Mouse (Mus musculus): ENCODE measurements around the gene Galnt17. TPM values are rescaled to one million over a fixed set of nuclear protein-coding genes. Genes with fewer than 3 reads are reported as not detected.
A peak's percentile ranks its signal among the peaks of the same experiment; 100 is the strongest.

The Galnt17 gene
- total and polyA plus RNA-seq, 3 experiments, result 2.5 to 6.4 (median 2.9) TPM

DNA sequence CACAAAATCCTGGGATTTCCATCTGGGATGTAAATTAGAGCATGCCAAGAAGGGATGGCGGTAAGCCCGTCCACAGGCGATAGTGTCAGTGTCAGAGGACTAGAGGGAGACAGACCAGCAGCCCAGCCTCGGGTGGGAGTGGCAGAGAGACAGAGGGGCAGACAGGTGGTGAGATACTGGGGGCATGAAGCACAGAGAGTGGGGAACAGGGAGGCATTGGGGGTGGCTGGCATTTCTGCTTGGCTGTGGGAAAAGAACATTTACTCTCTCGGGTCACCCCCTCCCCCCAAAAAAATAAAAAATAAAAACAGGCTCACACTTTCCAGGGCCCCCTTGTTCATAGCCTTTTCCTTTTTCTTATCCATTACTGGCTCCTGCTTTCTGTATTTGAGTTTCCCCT is 287.4 kb downstream of the Galnt17 start:
- no peak for DNase-seq

GRCm38 (mm10) chr5:131019346-131019965 is 288.8 kb downstream of the Galnt17 start:
- DNase-seq, result no peak

DNA sequence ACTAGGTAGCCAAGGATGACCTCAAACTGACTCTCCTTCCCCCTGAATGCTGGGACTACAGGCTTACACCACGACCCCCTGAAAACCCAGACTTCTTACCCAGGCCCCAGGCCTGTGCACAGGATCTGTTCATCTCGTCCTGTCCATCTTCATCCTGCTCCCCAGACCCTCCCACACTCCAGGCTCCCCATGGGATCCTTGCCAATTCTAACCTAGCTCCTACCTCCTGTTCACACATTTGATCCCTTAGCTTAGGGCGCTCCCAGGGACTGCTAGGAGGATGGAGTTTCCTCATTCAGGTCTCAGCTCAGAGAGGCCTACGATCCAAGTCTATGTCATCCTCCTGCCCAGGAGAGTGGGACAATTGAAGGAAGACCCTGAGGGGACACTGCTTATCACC is 292.2 kb downstream of the Galnt17 start:
- DNase-seq, result no peak

DNA sequence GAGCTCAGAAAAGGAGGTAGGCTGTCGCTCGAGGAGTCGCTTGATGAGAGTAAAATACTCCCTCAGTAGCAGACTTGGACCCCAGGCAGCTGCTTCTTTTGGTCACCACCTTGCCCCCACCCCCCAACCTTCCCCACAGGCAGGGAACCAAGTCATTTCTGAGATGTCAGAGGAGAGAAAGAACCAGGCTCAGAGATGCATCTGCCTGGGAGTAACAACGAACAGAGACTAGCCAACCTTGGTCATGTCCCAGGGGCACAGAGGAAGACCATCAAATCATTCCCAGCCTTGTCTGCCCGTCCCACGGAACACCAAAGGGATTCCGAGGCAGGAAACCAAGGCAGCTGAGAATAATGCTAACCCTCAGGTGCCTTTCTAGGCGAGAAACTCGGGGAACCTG is 293.0 kb downstream of the Galnt17 start:
- DNase-seq, result no peak

- DNase-seq, result no peak
Observed at GRCm38 (mm10) chr5:131013816-131014215, 294.5 kb downstream of the Galnt17 start.

DNA sequence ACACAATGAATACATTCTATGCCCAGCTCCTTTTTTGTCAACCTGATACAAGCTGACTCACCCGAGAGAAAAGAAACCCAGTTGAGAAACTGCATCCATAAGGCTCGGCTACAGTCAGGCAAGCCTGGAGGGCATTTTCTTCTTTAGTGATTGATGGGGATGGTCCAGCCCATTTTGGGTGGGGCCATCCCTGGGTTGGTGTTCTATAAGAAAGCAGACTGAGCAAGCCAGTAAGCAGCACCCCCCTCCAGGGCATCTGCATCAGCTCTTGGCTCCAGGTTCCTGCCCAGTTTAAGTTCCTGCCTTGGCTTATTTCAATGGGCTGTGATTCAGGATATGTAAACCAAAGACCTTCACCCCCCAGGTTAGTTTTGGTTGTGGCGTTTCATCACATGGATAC is 295.2 kb downstream of the Galnt17 start:
- DNase-seq, result no peak

DNA sequence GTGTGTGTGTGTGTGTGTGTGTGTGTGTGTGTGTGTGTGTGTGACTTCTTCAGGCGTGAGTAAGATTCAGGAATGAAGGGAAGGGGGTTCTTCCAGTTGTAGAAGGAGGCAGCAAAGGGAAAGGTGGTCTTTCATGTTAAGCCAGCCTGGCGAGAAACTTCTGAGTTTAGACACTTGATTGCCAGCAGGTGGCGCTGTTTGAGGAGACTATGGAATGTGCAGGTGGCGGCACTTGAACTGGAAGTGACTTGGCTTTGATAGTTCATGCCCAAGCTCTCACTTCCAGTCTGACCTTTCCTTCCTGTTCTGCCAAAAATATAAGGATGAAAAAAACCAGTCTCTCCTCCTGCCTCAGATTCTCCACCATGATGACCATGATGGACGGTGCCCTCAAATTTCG is 298.8 kb downstream of the Galnt17 start:
- peak; percentile 8 for DNase-seq

GRCm38 (mm10) chr5:131008507-131008906 is 299.8 kb downstream of the Galnt17 start:
- DNase-seq, result no peak

DNA sequence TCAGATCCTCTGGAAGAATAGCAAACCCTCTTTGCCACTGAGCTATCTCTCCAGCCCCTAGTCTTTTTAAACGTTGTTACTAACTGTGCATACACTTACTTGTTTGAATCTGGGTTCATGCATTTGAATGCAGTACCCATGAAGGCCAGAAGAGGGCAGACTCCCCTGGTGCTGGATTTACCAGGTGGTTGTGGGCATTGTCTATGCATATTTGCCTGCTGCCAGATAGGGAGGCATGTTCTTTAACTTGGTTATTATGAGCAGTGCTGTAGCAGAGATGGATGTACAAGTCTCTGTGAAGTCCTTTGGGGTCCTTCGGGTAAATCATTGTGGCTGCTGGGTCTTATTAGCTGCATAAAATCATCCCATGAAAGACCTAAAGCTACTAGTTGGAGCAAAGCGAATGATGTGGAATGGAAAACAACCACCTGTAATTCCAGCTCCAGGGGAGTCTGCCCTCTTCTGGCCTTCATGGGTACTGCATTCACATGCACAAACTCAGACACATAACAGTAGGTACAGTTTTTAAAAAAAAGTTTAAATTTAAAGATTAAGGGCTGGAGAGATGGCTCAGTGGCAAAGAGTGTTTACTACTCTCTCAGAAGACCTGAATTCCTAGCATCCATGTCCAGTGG is 300.3 kb downstream of the Galnt17 start:
- DNase-seq, result peak; percentile 34

- no peak for DNase-seq
Observed at GRCm38 (mm10) chr5:131007198-131007597, 301.1 kb downstream of the Galnt17 start.

GRCm38 (mm10) chr5:131006524-131006923 is 301.8 kb downstream of the Galnt17 start:
- no peak for DNase-seq

DNA sequence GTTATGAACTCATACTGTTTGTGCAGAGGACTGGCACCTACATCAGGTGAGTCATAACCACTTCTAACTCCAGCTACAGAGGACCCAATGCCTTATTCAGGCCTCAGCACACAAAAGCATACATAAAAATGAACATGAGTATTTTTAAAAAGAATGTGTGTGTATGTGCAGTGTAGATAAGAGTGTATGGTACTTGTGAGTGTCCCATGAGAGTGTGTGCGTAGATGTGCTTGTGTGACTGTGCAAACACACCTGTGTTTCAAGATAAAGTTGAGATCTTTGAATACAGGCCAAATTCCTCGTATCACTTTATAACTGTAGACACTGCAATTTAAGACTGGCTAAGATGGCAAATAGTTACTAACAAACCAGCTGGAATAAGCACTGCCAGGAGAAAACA is 307.7 kb downstream of the Galnt17 start:
- DNase-seq, result no peak

DNA sequence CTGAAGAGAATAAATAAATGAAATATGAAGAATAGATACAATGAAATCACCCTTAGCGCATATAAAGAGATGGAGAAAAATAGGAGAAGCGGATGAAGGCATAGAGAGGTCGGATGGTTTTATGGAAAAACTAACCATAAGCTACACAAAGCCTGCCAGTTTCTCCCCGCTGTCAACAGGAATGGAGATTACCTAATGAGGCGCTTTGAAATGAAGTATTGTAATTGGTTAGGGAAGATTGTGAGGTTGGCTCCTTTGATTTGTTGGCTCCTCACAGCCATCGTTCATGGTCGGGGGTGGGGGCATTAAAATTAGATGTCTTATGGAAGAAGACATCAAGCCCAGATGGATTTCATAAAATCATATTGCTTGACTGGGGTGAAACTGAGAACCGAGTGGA is 329.0 kb downstream of the Galnt17 start:
- no peak for DNase-seq

- no peak for DNase-seq
Observed at GRCm38 (mm10) chr5:130978871-130979270, 329.4 kb downstream of the Galnt17 start.

DNA sequence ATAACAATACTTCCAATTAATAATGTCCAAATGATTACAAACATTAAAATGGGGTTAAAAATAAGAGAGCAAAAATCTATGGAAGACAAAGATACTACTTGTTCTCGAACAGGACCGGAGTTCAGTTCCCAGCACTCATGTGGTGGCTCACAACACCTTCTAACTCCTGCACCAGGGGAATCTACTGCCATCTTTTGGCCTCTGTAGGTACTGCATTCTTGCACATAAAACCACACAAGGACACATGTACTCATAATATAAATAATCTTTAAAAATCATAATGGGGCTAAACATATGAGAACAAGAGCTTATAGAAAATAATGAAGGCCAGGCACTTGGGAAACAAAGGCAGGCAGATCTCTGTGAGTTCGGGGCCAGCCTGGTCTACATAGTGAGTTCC is 330.3 kb downstream of the Galnt17 start:
- no peak for DNase-seq

- no peak for DNase-seq
Observed at GRCm38 (mm10) chr5:130952361-130952760, 355.9 kb downstream of the Galnt17 start.

GRCm38 (mm10) chr5:130950894-130951400 is 357.4 kb downstream of the Galnt17 start:
- no peak for DNase-seq

DNA sequence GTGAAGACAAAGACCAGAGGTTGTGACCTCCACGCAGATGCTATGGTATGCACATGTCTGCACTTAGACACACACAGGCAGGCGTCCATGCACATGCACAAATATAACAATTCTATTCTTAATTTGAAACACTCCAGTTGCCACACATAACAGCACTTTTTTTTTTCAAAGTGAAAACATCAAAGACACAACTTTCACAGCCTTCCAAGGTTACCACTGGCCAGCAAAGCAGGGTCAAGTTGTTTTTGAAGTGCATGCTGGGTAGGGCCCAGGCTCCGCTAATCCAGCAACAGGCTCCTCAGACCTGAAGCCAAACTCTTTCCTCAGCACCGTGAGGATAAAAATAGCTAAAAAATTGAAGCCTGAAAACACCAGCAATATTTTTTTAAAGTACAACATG is 357.9 kb downstream of the Galnt17 start:
- DNase-seq, result peak; percentile 52

GRCm38 (mm10) chr5:130949710-130950109 is 358.6 kb downstream of the Galnt17 start:
- DNase-seq, result no peak

DNA sequence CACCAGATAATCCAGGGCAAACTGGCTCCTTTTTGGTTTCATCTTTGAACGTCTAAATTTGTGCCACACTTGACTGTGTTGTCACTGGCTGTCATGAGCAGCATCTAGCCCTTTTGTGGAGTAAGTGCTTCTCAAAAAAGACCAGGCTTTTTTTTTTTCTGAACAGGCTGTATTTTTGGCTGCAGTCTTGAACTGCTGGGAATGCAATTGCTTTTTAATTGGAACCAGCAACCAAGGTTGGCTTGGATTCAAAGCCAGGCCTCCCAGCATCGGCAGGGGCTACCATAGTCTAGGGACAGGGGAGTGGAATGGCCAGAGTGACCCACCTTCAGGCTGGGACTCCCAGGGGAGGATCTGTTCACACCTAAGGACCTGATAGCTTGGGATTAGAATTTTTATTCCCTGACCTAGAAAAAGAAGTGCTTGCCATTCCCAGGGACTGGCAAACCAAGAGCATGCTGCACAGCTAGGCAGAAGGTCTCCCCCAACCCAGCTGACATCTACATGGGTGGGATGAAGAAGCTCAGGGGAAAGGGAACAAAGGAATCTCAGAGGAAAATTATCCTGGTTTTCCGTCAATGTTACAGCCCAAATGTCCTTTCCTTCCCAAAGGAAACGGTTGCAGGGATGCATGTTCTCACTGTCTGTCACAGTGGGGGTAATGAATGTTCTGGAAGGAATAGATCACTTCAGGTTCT is 369.2 kb downstream of the Galnt17 start:
- no peak for DNase-seq

- DNase-seq, result peak; percentile 27
Observed at GRCm38 (mm10) chr5:130938274-130938741, 370.0 kb downstream of the Galnt17 start.

DNA sequence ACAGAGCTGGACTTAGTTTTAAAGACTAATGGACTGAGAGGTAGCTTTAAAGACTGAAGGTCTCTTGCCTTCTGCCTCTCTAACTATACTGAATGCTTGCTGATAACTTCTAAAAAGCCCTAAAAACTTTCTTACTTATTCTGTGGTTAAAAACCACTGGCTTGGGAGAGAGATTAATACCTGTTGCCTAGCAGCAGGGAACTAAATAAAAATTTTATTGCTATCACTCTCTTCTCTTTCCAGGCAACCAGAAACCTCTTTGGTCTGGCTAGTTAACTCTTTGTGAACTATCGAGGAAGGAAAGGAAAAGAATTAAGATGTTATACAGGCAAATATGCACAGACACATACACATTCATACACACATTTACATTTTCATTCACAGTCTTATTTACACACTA is 377.3 kb downstream of the Galnt17 start:
- no peak for DNase-seq

DNA sequence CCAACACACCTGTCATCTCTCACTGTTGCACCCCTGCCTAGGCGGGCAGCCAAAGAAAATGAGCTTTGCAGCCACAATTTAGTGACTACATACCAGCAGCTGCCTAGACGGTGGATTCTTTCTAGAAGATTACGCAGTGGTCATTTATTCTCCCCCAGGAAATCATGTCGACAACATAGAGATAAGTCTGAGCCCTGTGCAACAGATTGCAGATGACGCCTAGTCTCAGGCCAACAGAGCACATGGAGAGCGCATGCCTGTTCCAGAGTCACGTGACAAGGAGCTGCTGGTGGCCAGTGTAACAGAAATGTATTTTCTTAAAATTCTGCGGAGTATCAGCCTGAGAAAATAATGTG is 380.5 kb downstream of the Galnt17 start:
- no peak for DNase-seq

Data from adrenal gland, adult 2 months (tissue).